Mouse (Mus musculus) ES-Bruce4 (cell line): Measurements from ENCODE around the gene BC051142. TPM values are rescaled to one million over a fixed set of nuclear protein-coding genes. Genes with fewer than 3 reads are reported as not detected.

Source experiments
- H3K27ac ChIP-seq: 2 replicates; pipeline ENCODE4 v1.5.1; 2012; ENCODE audit warnings: low read length, inconsistent platforms; ENCODE audit not compliant: insufficient read depth
- H3K27me3 ChIP-seq: 2 replicates; pipeline ENCODE4 v1.6.1; 2012; ENCODE audit warnings: mild to moderate bottlenecking, low read length, inconsistent platforms; ENCODE audit not compliant: control insufficient read depth, poor library complexity, insufficient read depth, severe bottlenecking
- H3K36me3 ChIP-seq: 2 replicates; pipeline ENCODE4 v1.6.1; 2012; ENCODE audit warnings: inconsistent platforms, mild to moderate bottlenecking, low read length, moderate library complexity; ENCODE audit not compliant: control insufficient read depth, poor library complexity, insufficient read depth, severe bottlenecking
- H3K4me1 ChIP-seq: one replicate; pipeline ENCODE4 v1.8.1; 2011; ENCODE audit warnings: low read length; ENCODE audit not compliant: control insufficient read depth, insufficient read depth
- H3K4me3 ChIP-seq: 2 replicates; pipeline ENCODE4 v1.5.1; 2011; ENCODE audit warnings: low read depth, mild to moderate bottlenecking, low read length
- H3K9ac ChIP-seq: 2 replicates; pipeline ENCODE4 v1.6.1; 2012; ENCODE audit warnings: low read depth, mild to moderate bottlenecking, inconsistent platforms; ENCODE audit not compliant: poor library complexity, severe bottlenecking
- H3K9me3 ChIP-seq: replicated peaks from 2 replicates; pipeline ENCODE4 v1.6.1; 2012; ENCODE audit warnings: mild to moderate bottlenecking, low read length, inconsistent platforms; ENCODE audit not compliant: control insufficient read depth, poor library complexity, insufficient read depth, severe bottlenecking
- CTCF ChIP-seq: IDR thresholded peaks from one replicate; pipeline ENCODE4 v1.8.1; 2011; ENCODE audit warnings: low read depth, low read length
- EP300 ChIP-seq: IDR thresholded peaks from 2 replicates; pipeline ENCODE4 v1.6.1; 2011; ENCODE audit warnings: low read depth, low read length; ENCODE audit not compliant: insufficient read depth
- POLR2A ChIP-seq: IDR thresholded peaks from one replicate; pipeline ENCODE4 v1.8.1; 2011; ENCODE audit warnings: low read length; ENCODE audit not compliant: insufficient read depth
- polyA plus RNA-seq: library from polyadenylated mRNA; stranded (reverse); fragments of >200 nt; gene quantifications from 2 replicates; pipeline ENCODE4 v1.2.4, GENCODE M21; 2011; ENCODE audit warnings: low read depth; ENCODE audit not compliant: missing spikeins, insufficient read depth, insufficient read length

Gene BC051142
- polyA plus RNA-seq, 1 experiment = not detected

GRCm38 (mm10) chr17:34411117-34411516, 12.5 kb downstream of the BC051142 start:
- Histone ChIP-seq H3K27ac (no peak overlapping the region), H3K27me3 (no peaks in the 10 kb centered on the region), H3K4me1 (no peaks in the 10 kb centered on the region), H3K9ac (no peak overlapping the region), H3K4me3 (no peak overlapping the region), H3K36me3 (no peaks in the 10 kb centered on the region), H3K9me3 (no peaks in the 10 kb centered on the region)
- no peak for TF ChIP-seq EP300
- peak; percentile 92 for TF ChIP-seq CTCF

- H3K36me3 ChIP-seq = no peaks in the 10 kb centered on the region
- H3K9ac ChIP-seq = no peak overlapping the region
- no peak overlapping the region for H3K27ac ChIP-seq
- H3K9me3 ChIP-seq = no peaks in the 10 kb centered on the region
- no peaks in the 10 kb centered on the region for H3K4me1 ChIP-seq
- H3K27me3 ChIP-seq = no peaks in the 10 kb centered on the region
- TF ChIP-seq EP300 = no peak
- no peak for TF ChIP-seq CTCF
- no peak for TF ChIP-seq POLR2A
- no peak overlapping the region for H3K4me3 ChIP-seq
Observed at GRCm38 (mm10) chr17:34420014-34420413, 21.4 kb downstream of the BC051142 start.

- Histone ChIP-seq H3K27me3 (no peaks in the 10 kb centered on the region), H3K36me3 (no peaks in the 10 kb centered on the region), H3K4me3 (no peak overlapping the region), H3K9me3 (no peaks in the 10 kb centered on the region), H3K4me1 (no peaks in the 10 kb centered on the region), H3K27ac (no peak overlapping the region), H3K9ac (no peak overlapping the region)
- no peak for TF ChIP-seq POLR2A
- TF ChIP-seq CTCF = no peak
- no peak for TF ChIP-seq EP300
Observed at GRCm38 (mm10) chr17:34427597-34427996, 29.0 kb downstream of the BC051142 start.

GRCm38 (mm10) chr17:34437120-34437519, 38.5 kb downstream of the BC051142 start:
- Histone ChIP-seq H3K4me1 (no peaks in the 10 kb centered on the region), H3K4me3 (no peak overlapping the region), H3K9ac (no peak overlapping the region), H3K36me3 (no peaks in the 10 kb centered on the region), H3K9me3 (no peaks in the 10 kb centered on the region), H3K27ac (no peak overlapping the region), H3K27me3 (no peaks in the 10 kb centered on the region)
- TF ChIP-seq POLR2A = no peak
- no peak for TF ChIP-seq CTCF
- no peak for TF ChIP-seq EP300

- Histone ChIP-seq H3K36me3 (no peaks in the 10 kb centered on the region), H3K4me1 (no peaks in the 10 kb centered on the region), H3K9ac (no peak overlapping the region), H3K9me3 (no peaks in the 10 kb centered on the region), H3K27me3 (no peaks in the 10 kb centered on the region), H3K4me3 (no peak overlapping the region), H3K27ac (no peak overlapping the region)
- no peak for TF ChIP-seq POLR2A
- TF ChIP-seq EP300 = no peak
- no peak for TF ChIP-seq CTCF
Observed at GRCm38 (mm10) chr17:34437606-34438005, 39.0 kb downstream of the BC051142 start.

- H3K27ac ChIP-seq = no peak overlapping the region
- H3K36me3 ChIP-seq = no peaks in the 10 kb centered on the region
- H3K9ac ChIP-seq = no peak overlapping the region
- no peaks in the 10 kb centered on the region for H3K4me1 ChIP-seq
- H3K27me3 ChIP-seq = no peaks in the 10 kb centered on the region
- TF ChIP-seq POLR2A = no peak
- no peak for TF ChIP-seq CTCF
- no peak for TF ChIP-seq EP300
- H3K4me3 ChIP-seq = no peak overlapping the region
- no peaks in the 10 kb centered on the region for H3K9me3 ChIP-seq
Observed at GRCm38 (mm10) chr17:34438588-34438987, 40.0 kb downstream of the BC051142 start.
